Mouse (Mus musculus): ENCODE results near the gene Bhlha9.

DNA sequence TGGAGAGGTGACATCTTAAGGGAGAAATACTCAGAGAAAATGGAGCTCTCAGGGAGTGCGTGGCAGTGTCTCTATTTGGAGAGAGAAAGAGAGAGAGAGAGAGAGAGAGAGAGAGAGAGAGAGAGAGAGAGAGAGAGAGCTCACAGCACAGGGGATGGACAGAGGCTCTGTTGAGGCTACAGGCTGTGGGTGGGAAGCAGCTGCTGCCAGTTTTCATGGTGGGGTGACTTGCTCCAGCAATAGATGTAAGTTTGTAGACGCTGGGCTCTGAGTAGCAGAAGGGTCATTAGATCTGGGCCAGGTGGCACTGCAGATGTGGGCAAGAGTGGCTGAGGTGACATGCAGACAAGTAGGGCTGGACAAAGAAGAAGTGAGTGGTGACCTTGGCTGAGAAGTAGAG lies 13.3 kb downstream of the Bhlha9 start:
- TF ChIP-seq CTCF (conservative IDR thresholded peaks at IDR 0.05; ENCODE audit: low read length) (no peak), NANOG (IDR thresholded peaks at IDR 0.05; ENCODE audit: borderline replicate concordance, low read length) (no peak)

All from E14TG2a.4 (cell line).